Mouse (Mus musculus) thymus, adult 18-20 months (tissue): ENCODE measurements around the gene Robo4.

Experiments
- DNase-seq, 2 experiments: peaks; one replicate each; pipeline ENCODE4 v3.0.0; 2022; ENCODE audit warnings: mixed read lengths in 2 of 2

Robo4 gene

DNA sequence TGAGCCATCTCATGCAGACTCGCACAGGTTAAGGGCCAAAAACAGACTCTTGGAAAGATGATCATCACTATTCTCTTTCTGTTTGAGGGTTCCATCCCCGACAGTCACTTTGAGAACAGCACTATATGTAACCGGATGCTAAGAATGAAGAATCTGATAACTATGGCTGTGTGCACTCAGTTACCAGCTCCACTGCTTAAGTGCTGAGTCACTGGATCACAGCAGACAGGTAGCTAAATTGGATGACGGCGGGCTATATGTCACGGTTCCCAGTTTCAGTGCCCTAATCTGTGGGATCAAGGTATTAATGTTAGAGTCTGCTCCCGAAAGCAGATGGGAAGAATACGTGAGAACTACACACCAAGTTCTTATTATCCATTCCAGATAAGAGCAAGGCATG lies 54.2 kb downstream of the Robo4 start:
- no peak for DNase-seq

- no peak for DNase-seq
These were observed 54.8 kb downstream of the Robo4 start for GRCm38 (mm10) chr9:37456481-37456910.

GRCm38 (mm10) chr9:37457151-37457550 lies 55.5 kb downstream of the Robo4 start:
- no peak for DNase-seq

GRCm38 (mm10) chr9:37459665-37460042 lies 58.0 kb downstream of the Robo4 start:
- no peak for DNase-seq

DNA sequence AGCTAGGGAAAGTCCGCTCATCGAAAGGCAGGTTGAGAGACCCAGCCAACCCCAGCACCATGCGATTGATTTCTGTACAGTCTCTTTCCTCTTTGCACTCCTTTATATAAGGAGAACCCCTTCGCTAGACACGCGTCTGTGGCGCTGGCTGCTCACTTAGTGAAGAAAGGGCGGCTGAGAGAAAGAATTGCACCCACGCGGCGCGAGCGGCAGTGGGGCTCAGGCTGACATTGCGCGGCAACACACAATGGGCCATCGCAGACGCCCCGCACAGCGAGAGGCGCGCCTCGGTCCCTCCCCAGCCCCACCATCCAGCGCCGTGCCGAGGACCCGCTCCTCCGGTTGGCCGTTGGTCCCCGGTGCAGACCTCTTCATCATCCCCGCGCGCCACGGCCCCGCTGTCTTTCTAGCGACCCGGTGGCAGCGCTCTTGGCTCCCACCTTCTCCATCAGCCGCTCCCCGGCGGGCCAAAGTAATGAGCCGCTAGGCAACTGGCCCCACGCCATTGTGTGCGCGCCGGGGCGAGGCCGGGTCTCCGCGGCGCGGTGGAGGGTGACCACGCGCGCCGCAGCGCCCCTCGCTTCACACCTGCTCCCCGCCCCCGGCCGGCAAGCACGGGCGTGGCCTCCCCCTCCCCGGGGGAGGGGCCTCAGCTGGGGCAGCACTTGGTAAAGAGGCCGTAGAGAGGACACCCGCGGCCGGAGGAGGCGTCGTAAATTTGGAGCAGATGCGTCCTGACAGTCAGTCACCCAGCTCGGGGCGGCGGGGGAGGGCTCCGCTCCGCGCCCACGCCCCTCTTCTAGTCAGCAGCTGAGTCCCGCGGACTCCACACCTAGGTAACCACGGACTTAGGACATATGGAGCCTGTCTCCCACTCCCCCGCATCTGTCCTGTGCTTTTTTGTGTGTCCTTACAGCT lies 58.6 kb downstream of the Robo4 start:
- DNase-seq, result no peak

- DNase-seq, result no peak
These were observed 59.3 kb downstream of the Robo4 start for GRCm38 (mm10) chr9:37460961-37461340.

GRCm38 (mm10) chr9:37461571-37461970 lies 59.9 kb downstream of the Robo4 start:
- no peak for DNase-seq

DNA sequence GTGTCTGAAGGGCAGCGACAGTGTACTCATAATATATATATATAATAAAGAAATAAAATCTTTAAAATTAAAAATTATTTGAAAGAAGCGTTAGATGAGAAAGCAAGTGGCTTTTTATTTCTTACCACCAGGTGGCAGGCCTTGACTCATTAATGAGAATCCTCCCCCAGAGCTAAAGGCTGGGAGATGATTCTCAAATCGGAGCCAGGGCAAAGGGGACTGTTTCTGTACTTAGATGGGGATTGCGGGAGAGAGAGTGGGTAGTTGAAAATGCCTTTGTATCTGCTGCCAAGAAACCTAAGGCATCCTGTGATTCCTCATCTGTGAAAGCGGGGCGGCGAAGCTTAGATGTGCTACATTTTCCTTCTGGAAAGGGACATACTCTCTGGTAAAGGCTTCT lies 61.1 kb downstream of the Robo4 start:
- no peak for DNase-seq
